Mouse (Mus musculus): ENCODE results near the gene Tbl1xr1. TPM values are rescaled to one million over a fixed set of nuclear protein-coding genes. Genes with fewer than 3 reads are reported as not detected.
A peak's percentile ranks its signal among the peaks of the same experiment; 100 is the strongest.

The Tbl1xr1 gene
- total RNA-seq, 2 experiments from 2014 or later: 128 to 139 TPM

GRCm38 (mm10) chr3:22137793-22138579 lies 61.5 kb downstream of the Tbl1xr1 start:
- intact Hi-C loops (cut with DNase I): no loop called here
- no peak for DNase-seq (ENCODE audit: low spot score in 2 of 2)

GRCm38 (mm10) chr3:22138580-22139099 lies 62.2 kb downstream of the Tbl1xr1 start:
- intact Hi-C loops (cut with DNase I): no loop called here
- no peak for DNase-seq (ENCODE audit: low spot score in 2 of 2)

GRCm38 (mm10) chr3:22140111-22140658 lies 63.7 kb downstream of the Tbl1xr1 start:
- no peak for DNase-seq (ENCODE audit: low spot score in 2 of 2)
- intact Hi-C loops (cut with DNase I): loop anchor here (5.0 kb wide), 2 partner anchors 63 to 203 kb away; partner anchors contain the start of gene Tbl1xr1

- DNase-seq (ENCODE audit: low spot score in 2 of 2): no peak
- intact Hi-C loops (cut with DNase I): loop anchor here (5.0 kb wide), 2 partner anchors 65 to 205 kb away; partner anchors contain the start of gene Tbl1xr1
Observed at GRCm38 (mm10) chr3:22141984-22142719, 65.7 kb downstream of the Tbl1xr1 start.

- no peak for DNase-seq (ENCODE audit: low spot score in 2 of 2)
- intact Hi-C loops (cut with DNase I): loop anchor here (5.0 kb wide), 2 partner anchors 66 to 206 kb away; partner anchors contain the start of gene Tbl1xr1
Observed at GRCm38 (mm10) chr3:22142846-22143641, 66.6 kb downstream of the Tbl1xr1 start.

- DNase-seq (ENCODE audit: low spot score in 2 of 2): peak in 1 of 2 experiments; percentile 29
- intact Hi-C loops (cut with DNase I): loop anchor here (5.0 kb wide), 2 partner anchors 67 to 207 kb away; partner anchors contain the start of gene Tbl1xr1
Observed at GRCm38 (mm10) chr3:22144255-22144654, 67.8 kb downstream of the Tbl1xr1 start.

GRCm38 (mm10) chr3:22147433-22147927 lies 71.0 kb downstream of the Tbl1xr1 start:
- intact Hi-C loops (cut with DNase I): no loop called here
- no peak for DNase-seq (ENCODE audit: low spot score in 2 of 2)

- no peak for DNase-seq (ENCODE audit: low spot score in 2 of 2)
- intact Hi-C loops (cut with DNase I): no loop called here
Observed at GRCm38 (mm10) chr3:22148306-22148932, 72.0 kb downstream of the Tbl1xr1 start.

- DNase-seq (ENCODE audit: low spot score in 2 of 2): no peak
- intact Hi-C loops (cut with DNase I): no loop called here
Observed at GRCm38 (mm10) chr3:22150872-22151530, 74.5 kb downstream of the Tbl1xr1 start.

- DNase-seq (ENCODE audit: low spot score in 2 of 2): no peak
- intact Hi-C loops (cut with DNase I): no loop called here
Observed at GRCm38 (mm10) chr3:22152773-22153172, 76.3 kb downstream of the Tbl1xr1 start.

GRCm38 (mm10) chr3:22154522-22154921 lies 78.1 kb downstream of the Tbl1xr1 start:
- no peak for DNase-seq (ENCODE audit: low spot score in 2 of 2)
- intact Hi-C loops (cut with DNase I): no loop called here

- intact Hi-C loops (cut with DNase I): no loop called here
- DNase-seq (ENCODE audit: low spot score in 2 of 2): no peak
Observed at GRCm38 (mm10) chr3:22156397-22156796, 79.9 kb downstream of the Tbl1xr1 start.

GRCm38 (mm10) chr3:22162948-22163347 lies 86.5 kb downstream of the Tbl1xr1 start:
- intact Hi-C loops (cut with DNase I): no loop called here
- DNase-seq (ENCODE audit: low spot score in 2 of 2): no peak

GRCm38 (mm10) chr3:22167856-22168255 lies 91.4 kb downstream of the Tbl1xr1 start:
- DNase-seq (ENCODE audit: low spot score in 2 of 2): no peak
- intact Hi-C loops (cut with DNase I): no loop called here

GRCm38 (mm10) chr3:22168432-22168831 lies 92.0 kb downstream of the Tbl1xr1 start:
- intact Hi-C loops (cut with DNase I): no loop called here
- DNase-seq (ENCODE audit: low spot score in 2 of 2): no peak

GRCm38 (mm10) chr3:22171526-22171925 lies 95.1 kb downstream of the Tbl1xr1 start:
- intact Hi-C loops (cut with DNase I): loop anchor here (10.0 kb wide), 1 partner anchor 607 kb away; no protein-coding TSS in a partner anchor
- DNase-seq (ENCODE audit: low spot score in 2 of 2): no peak

- DNase-seq (ENCODE audit: low spot score in 2 of 2): no peak
Observed at GRCm38 (mm10) chr3:22172410-22172809, 96.0 kb downstream of the Tbl1xr1 start.

GRCm38 (mm10) chr3:22173171-22173570 lies 96.7 kb downstream of the Tbl1xr1 start:
- DNase-seq (ENCODE audit: low spot score in 2 of 2): no peak
- intact Hi-C loops (cut with DNase I): loop anchor here (10.0 kb wide), 1 partner anchor 608 kb away; no protein-coding TSS in a partner anchor

More at GRCm38 (mm10) chr3:22172410-22172809, 96.0 kb downstream of the Tbl1xr1 start:
- intact Hi-C loops (cut with DNase I): loop anchor here (10.0 kb wide), 1 partner anchor 608 kb away; no protein-coding TSS in a partner anchor

Data from left cerebral cortex, postnatal 25 days (tissue).